Mouse (Mus musculus) adrenal gland, postnatal 36 days (tissue): ENCODE data around the gene Gpr85. TPM values are rescaled to one million over a fixed set of nuclear protein-coding genes. Genes with fewer than 3 reads are reported as not detected.

Source experiments
- DNase-seq, 2 experiments: peaks; one replicate each; pipeline ENCODE4 v3.0.0; 2021; ENCODE audit warnings: mixed read lengths in 1 of 2
- total RNA-seq, 2 experiments: library from RNA; stranded (reverse); gene quantifications; 2 replicates each; pipeline ENCODE4 v1.2.3; 2021

Gene Gpr85
- total RNA-seq, 2 experiments from 2014 or later: 0.56 to 0.82 TPM

- DNase-seq: no peak
Observed at GRCm38 (mm10) chr6:13816661-13817060, 23.1 kb downstream of the Gpr85 start.

- no peak for DNase-seq
Observed at GRCm38 (mm10) chr6:13812157-13812556, 27.6 kb downstream of the Gpr85 start.

GRCm38 (mm10) chr6:13800071-13800470 lies 39.7 kb downstream of the Gpr85 start:
- no peak for DNase-seq

- DNase-seq: no peak
Observed at GRCm38 (mm10) chr6:13797389-13797788, 42.4 kb downstream of the Gpr85 start.

Other genes with a start within 250 kb of the Gpr85 start
- 10 to 100 TPM; 24.3 to 34.5 TPM for gene Tmem168, start 231.8 kb downstream of the Gpr85 start, total RNA-seq
- gene Bmt2, start 162.0 kb downstream of the Gpr85 start, total RNA-seq: 10 to 100 TPM; 11.8 to 14.8 TPM
- 10 to 100 TPM; 41.3 to 45.1 TPM for gene 2610001J05Rik, start 31.6 kb upstream of the Gpr85 start, total RNA-seq